Mouse (Mus musculus): Measurements from ENCODE around the gene Lpp.

DNA sequence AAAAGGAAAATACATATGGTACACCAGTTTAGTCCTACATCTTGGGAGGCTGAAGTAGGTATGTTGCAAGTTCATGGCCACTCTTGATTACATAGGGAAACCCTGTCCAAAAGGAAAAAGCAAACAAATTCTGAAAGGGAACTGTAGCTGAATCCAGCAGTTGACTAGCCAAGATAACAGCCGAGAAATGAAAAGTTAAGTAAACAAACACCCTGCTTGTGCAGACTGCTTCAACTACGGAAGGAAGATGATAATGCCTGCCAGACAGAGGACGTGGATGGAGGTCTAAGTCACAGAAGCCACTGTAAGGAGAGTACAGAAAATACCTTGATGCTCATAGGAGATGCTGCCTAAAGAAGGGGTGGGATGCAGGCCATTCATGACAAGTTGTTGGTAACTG lies 504.3 kb downstream of the Lpp start:
- TF ChIP-seq CTCF (IDR thresholded peaks at IDR 0.05; ENCODE audit: borderline replicate concordance, control insufficient read depth, extremely low read depth, insufficient read depth, low read length, poor library complexity) (no peak), POLR2A (IDR thresholded peaks at IDR 0.05; ENCODE audit: control insufficient read depth, extremely low read depth, insufficient read depth, low read length, poor library complexity) (no peak)

All from thymus, adult 2 months (tissue).